Mouse (Mus musculus) CD4-positive naive resting alpha-beta T cell, adult 57 days (primary cell): Measurements from ENCODE around the gene Olfr23. TPM values are rescaled to one million over a fixed set of nuclear protein-coding genes. Genes with fewer than 3 reads are reported as not detected.

Source experiments
- total RNA-seq: library from RNA; stranded (reverse); gene quantifications from one replicate; pipeline ENCODE4 v1.2.4, GENCODE M21; 2023

The Olfr23 gene
- not detected for total RNA-seq

DNA sequence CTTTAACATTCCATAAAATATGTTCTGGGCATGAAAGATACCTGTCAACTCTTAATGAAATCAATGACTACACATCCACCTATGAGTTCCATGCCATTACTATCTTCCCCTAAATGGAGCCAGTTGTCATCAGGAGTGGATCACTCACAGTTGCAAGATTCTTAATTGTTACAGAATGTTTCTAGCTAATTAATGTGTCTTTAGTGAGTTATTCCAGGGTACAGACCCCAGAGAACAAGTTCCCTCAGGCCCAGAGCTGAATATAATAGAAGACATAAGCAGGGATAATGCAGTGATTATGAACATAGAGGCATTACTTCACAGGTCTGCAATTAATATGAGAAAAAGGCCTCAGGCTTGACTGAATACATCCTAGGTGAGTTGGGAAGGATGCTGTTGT is at the start of gene Olfr23:
Gene Olfr23 (plus strand): TSS at position 301 of the 400 bp plus-strand sequence.

DNA sequence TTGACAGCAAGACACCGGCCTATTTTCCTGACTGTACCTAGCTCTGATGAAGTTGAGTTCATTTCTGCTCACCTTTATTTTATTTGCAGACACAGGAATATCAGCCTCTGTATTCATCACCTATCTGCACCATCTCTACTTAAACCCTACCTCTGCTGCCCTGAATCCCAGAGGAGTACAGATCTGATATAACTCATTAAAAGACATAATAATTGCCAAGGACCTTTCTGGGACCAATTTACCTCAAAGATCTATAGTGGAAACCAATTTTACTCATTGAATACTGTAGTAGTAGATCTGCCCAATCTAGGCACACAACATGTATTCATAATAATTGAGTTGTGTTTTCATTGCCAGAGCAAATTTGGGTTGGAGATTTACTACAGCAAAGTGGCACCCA is 45.8 kb upstream of the Olfr23 start, which contains the start of gene Olfr394:
Gene Olfr394 (minus strand): TSS at position 101 of the 400 bp plus-strand sequence.

DNA sequence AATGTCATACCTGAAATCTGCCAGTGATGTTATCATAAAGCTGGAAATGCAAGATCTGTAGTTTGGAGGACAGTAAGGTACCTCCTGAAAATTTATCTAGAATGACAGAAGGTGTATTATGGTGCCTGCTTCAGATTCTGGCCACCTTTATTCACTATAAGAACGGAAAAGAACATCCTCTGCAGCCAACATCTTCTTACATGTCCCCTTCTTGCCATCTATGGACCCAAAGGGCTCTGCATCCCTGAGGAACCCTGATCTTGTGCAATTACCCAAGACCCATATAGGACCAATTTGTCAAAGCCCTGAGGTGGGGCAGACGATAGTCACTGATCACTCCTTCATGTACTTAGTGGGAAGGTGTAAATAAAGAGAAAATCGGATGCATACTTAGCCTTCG is 27.3 kb upstream of the Olfr23 start, which contains the start of gene Olfr395:
Gene Olfr395 (minus strand): TSS at position 101 of the 400 bp plus-strand sequence.

DNA sequence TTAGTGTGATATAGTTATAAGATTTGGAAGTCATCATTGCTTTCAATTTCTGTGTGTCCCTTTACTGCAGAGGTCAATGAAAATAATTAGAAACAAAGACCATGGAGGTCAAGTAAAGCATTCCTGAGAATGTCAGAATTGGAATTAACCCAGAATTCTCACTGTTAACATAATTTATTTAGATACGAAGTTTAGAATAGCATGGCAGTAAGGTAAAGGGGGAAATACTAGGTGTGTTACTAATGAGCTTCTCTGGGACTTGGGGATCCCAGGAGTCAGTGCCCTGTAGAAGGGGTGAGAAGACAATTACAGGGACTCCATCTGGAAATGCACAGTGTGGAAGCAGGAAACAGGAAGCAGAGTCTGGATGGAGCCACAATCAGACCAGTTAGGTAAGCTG is 24.0 kb downstream of the Olfr23 start, which contains the start of gene Olfr397:
Gene Olfr397 (plus strand): TSS at position 301 of the 400 bp plus-strand sequence.

DNA sequence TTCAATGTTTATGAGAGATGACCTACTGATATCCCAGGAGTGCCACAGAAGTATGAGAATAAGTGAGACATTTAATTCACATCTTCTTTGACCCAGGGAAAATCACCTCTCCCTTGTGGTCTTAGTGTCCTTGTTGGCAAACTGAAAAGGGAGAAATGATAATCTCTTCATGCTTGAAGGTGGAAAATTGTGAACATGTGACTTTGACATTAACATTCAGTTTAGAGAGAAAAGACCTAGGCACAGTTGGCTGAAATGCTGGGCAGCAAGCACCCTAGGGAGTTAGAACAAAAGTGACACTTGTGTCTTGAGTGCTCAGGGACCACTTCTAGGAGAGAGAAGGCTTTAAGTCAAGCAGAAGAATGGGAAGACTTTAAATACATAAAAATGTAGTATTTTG is 53.8 kb downstream of the Olfr23 start, which contains the start of gene Olfr398:
Gene Olfr398 (minus strand): TSS at position 101 of the 400 bp plus-strand sequence.

Other genes with a start within 250 kb of the Olfr23 start
- not detected for gene Zfp735, start 247.9 kb upstream of the Olfr23 start, total RNA-seq
- not detected for gene Olfr389, start 156.0 kb upstream of the Olfr23 start, total RNA-seq
- gene Olfr390, start 153.7 kb upstream of the Olfr23 start, total RNA-seq, result not detected
- not detected for gene Olfr391-ps, start 133.6 kb upstream of the Olfr23 start, total RNA-seq
- not detected for gene Olfr392, start 119.6 kb upstream of the Olfr23 start, total RNA-seq
- gene Olfr393, start 85.2 kb upstream of the Olfr23 start, total RNA-seq, result not detected
- gene Olfr394, start 45.9 kb upstream of the Olfr23 start, total RNA-seq, result not detected
- not detected for gene Olfr395, start 27.4 kb upstream of the Olfr23 start, total RNA-seq
- gene Olfr397, start 24.1 kb downstream of the Olfr23 start, total RNA-seq, result not detected
- gene Olfr398, start 53.7 kb downstream of the Olfr23 start, total RNA-seq, result not detected
- not detected for gene Olfr139, start 119.9 kb downstream of the Olfr23 start, total RNA-seq
- gene Olfr399, start 119.9 kb downstream of the Olfr23 start, total RNA-seq, result not detected
- gene Zfp616, start 133.3 kb downstream of the Olfr23 start, total RNA-seq, result not detected
- not detected for gene Olfr401, start 177.0 kb downstream of the Olfr23 start, total RNA-seq
- gene Olfr402, start 216.9 kb downstream of the Olfr23 start, total RNA-seq, result not detected
- not detected for gene Olfr403, start 249.6 kb downstream of the Olfr23 start, total RNA-seq